Mouse (Mus musculus) ES-Bruce4 (cell line): ENCODE measurements at regions not wholly inside any gene's neighbourhood (a gene's known extent, or its start where the extent isn't known, plus 50 kb on each side); places are given as distances from the start of the nearest gene placed in this dataset.

Source experiments
- H3K27ac ChIP-seq: 2 replicates; pipeline ENCODE4 v1.5.1; 2012; ENCODE audit warnings: low read length, inconsistent platforms; ENCODE audit not compliant: insufficient read depth
- H3K27me3 ChIP-seq: 2 replicates; pipeline ENCODE4 v1.6.1; 2012; ENCODE audit warnings: mild to moderate bottlenecking, low read length, inconsistent platforms; ENCODE audit not compliant: control insufficient read depth, poor library complexity, insufficient read depth, severe bottlenecking
- H3K36me3 ChIP-seq: 2 replicates; pipeline ENCODE4 v1.6.1; 2012; ENCODE audit warnings: inconsistent platforms, mild to moderate bottlenecking, low read length, moderate library complexity; ENCODE audit not compliant: control insufficient read depth, poor library complexity, insufficient read depth, severe bottlenecking
- H3K4me1 ChIP-seq: one replicate; pipeline ENCODE4 v1.8.1; 2011; ENCODE audit warnings: low read length; ENCODE audit not compliant: control insufficient read depth, insufficient read depth
- H3K4me3 ChIP-seq: 2 replicates; pipeline ENCODE4 v1.5.1; 2011; ENCODE audit warnings: low read depth, mild to moderate bottlenecking, low read length
- H3K9ac ChIP-seq: 2 replicates; pipeline ENCODE4 v1.6.1; 2012; ENCODE audit warnings: low read depth, mild to moderate bottlenecking, inconsistent platforms; ENCODE audit not compliant: poor library complexity, severe bottlenecking
- H3K9me3 ChIP-seq: replicated peaks from 2 replicates; pipeline ENCODE4 v1.6.1; 2012; ENCODE audit warnings: mild to moderate bottlenecking, low read length, inconsistent platforms; ENCODE audit not compliant: control insufficient read depth, poor library complexity, insufficient read depth, severe bottlenecking
- CTCF ChIP-seq: IDR thresholded peaks from one replicate; pipeline ENCODE4 v1.8.1; 2011; ENCODE audit warnings: low read depth, low read length
- EP300 ChIP-seq: IDR thresholded peaks from 2 replicates; pipeline ENCODE4 v1.6.1; 2011; ENCODE audit warnings: low read depth, low read length; ENCODE audit not compliant: insufficient read depth
- POLR2A ChIP-seq: IDR thresholded peaks from one replicate; pipeline ENCODE4 v1.8.1; 2011; ENCODE audit warnings: low read length; ENCODE audit not compliant: insufficient read depth

DNA sequence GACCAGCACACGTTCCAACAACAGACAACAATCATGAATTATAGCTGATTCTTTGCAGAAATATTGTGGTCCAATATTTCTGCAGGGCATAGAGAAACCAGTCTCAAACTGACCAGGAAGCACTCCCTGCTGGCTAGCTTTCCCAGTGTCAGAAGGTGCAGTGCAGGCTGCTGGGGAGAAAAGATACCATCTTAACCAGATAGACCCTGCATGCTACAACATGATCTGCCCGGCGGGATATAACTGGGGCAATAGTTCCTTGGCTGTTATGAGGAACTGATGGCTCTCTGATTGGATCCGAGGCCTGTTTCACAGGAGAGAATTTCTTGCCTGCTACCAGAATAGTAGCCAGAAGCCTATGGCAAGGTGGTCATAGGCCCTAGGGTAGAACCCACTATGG is 86.9 kb upstream of the Prok2 start:
- TF ChIP-seq CTCF (no peak), EP300 (no peak), POLR2A (no peak)
- no peaks in the 10 kb centered on the region for H3K4me1 ChIP-seq

DNA sequence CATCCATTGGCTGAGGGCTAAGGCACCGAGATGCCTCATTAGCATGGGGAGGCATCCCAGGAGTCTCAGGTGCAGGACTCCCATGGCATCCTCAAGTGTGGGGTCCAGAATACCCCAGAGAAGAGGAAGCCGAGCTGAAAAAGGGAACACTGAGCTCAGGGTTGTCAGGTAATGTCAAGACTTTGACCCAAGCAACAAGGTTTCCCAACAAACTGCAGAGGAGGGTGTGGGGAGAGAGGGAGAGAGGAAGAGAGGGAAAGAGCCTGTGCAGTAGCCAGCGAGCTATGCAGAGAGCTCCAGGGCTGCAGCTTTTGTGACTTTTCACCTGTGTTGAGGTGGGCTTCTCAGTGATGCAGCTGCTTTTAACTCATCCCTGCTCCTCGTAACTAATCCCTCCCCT is 85.7 kb upstream of the Prok2 start:
- H3K4me3 ChIP-seq = no peak overlapping the region
- TF ChIP-seq EP300 (no peak), CTCF (no peak), POLR2A (no peak)
- H3K36me3 ChIP-seq = no peaks in the 10 kb centered on the region
- H3K9me3 ChIP-seq = no peaks in the 10 kb centered on the region
- no peak overlapping the region for H3K27ac ChIP-seq
- H3K27me3 ChIP-seq = no peaks in the 10 kb centered on the region
- no peak overlapping the region for H3K9ac ChIP-seq
- H3K4me1 ChIP-seq = no peaks in the 10 kb centered on the region

More for the DNA sequence above, 86.9 kb upstream of the Prok2 start:
- H3K27me3 ChIP-seq = no peaks in the 10 kb centered on the region
- no peaks in the 10 kb centered on the region for H3K36me3 ChIP-seq
- no peak overlapping the region for H3K4me3 ChIP-seq
- H3K9ac ChIP-seq = no peak overlapping the region
- H3K9me3 ChIP-seq = no peaks in the 10 kb centered on the region
- no peak overlapping the region for H3K27ac ChIP-seq

DNA sequence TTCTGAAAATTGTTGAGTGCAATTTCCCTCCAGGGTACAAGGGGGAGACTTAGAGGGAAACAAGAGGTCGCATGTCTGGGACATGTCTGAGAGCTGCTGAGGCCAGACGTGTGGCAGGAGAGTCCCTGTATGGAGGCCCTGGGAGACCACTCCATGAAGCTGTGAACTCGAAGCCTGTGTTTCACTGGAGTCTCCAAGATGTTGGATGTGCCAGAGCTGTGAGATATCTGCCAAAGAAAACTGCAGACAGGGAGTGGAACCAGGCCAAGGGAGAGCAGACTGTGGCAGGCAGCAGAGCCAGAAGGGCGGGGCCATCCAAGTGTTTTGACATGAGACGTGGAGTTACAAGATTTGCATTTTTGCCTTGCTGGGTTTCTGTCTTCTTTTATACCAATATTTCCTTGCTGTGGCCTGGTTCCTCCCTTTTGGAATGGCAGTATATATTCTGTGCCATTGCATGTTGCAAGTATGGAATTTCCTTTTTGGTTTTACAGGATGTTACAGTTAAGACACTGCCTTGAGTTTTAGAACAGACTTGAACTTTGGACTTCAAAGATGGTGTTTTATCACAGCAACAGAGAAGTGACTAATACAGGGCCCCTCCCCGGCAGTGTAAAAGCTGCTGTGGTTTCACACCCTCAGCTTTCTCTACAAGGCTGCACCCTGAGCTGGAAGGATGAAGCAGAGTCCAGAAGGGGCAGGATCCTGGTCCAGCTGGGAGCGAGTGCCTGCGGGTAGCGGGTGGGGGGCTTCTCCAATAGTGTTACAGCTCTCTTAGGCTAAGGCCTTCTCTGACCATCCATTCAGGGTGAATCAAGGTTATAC is 85.0 kb upstream of the Prok2 start:
- TF ChIP-seq CTCF = no peak
- TF ChIP-seq EP300 = no peak
- no peak for TF ChIP-seq POLR2A
- Histone ChIP-seq H3K9me3 (no peaks in the 10 kb centered on the region), H3K27me3 (no peaks in the 10 kb centered on the region), H3K9ac (no peak overlapping the region), H3K4me3 (no peak overlapping the region), H3K36me3 (no peaks in the 10 kb centered on the region), H3K27ac (no peak overlapping the region), H3K4me1 (no peaks in the 10 kb centered on the region)

DNA sequence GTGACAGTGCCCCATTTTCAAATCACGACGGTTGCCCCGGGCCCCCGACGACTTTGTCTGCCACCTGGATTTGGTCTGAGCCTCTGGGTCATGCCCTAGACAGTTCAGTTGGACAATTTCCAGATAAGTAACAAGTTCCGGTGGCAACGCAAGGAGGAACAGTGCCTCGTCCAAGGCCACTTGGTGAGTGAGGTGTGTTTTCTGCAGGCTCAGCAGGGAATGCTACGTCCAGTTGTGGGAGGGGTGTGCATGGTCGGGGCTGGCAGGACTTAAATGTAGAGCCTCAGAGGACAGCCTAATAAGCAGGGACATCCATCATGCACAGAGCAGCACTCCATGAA is 78.7 kb upstream of the Prok2 start:
- Histone ChIP-seq H3K27me3 (no peaks in the 10 kb centered on the region), H3K9ac (no peak overlapping the region), H3K4me1 (peaks cover 4% of the 10 kb centered on the region), H3K9me3 (no peaks in the 10 kb centered on the region), H3K36me3 (no peaks in the 10 kb centered on the region), H3K27ac (no peak overlapping the region), H3K4me3 (no peak overlapping the region)
- TF ChIP-seq EP300 (no peak), CTCF (no peak), POLR2A (no peak)

DNA sequence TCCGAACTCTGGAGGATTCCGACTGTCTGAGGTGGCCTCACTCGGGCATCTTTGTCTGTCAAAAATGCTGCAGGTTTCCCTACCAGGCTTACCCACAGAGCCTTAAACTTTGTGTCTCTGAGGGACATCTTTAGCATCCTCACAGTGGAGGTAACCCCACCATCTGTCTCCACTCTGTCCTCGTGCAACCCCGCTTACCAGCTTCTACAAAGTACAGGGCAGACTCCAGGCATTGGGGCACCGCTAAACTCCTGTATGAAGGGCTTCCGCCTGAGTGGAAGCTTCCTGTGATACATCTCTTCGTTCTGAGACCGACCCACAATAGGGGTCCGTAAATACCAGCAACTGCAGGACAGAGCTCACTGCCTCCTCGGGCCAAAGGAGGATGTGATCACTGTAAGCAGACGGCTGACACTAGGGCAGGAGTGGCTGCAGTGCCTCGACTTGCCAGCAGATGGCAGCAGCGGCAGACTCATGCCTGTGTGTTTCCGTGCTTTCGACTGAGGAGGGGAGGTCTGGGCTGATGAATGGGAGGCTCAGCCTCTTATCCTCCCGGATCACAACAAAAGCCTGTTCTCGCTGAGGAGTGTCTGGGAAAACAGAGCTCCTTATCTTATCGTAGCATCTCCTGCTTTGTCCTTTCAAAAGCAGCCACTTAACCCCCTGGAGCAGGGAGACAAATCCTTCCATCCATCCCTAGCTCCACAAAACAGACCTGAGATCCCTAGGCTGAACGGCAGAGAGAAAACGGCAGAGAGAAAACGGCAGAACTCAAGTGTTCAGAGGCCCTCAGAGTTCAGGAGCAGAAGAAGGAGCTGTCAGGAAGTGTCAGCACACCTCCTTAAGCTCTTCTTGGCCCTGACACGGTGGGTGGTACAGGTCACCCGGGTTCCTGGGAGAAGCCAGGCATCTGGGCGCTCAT is 78.1 kb upstream of the Prok2 start:
- no peaks in the 10 kb centered on the region for H3K36me3 ChIP-seq
- no peak overlapping the region for H3K9ac ChIP-seq
- TF ChIP-seq EP300 (peak; percentile 51; the same call in 1 of the 2 replicates), POLR2A (no peak), CTCF (peak; percentile 99)
- H3K4me3 ChIP-seq = no peak overlapping the region
- no peaks in the 10 kb centered on the region for H3K27me3 ChIP-seq
- H3K4me1 ChIP-seq = peaks cover 4% of the 10 kb centered on the region
- no peaks in the 10 kb centered on the region for H3K9me3 ChIP-seq
- no peak overlapping the region for H3K27ac ChIP-seq
